Mouse (Mus musculus) adrenal gland, postnatal 25 days (tissue): Measurements from ENCODE around the gene Gm9821. TPM values are rescaled to one million over a fixed set of nuclear protein-coding genes. Genes with fewer than 3 reads are reported as not detected.

Experiments used
- DNase-seq: peaks from one replicate; pipeline ENCODE4 v3.0.0; 2021; ENCODE audit warnings: mixed read lengths
- total RNA-seq: library from RNA; stranded (reverse); gene quantifications from 2 replicates; pipeline ENCODE4 v1.2.3, GENCODE M21; 2021

Gene Gm9821
- total RNA-seq, 1 experiment from 2014 or later, result not detected

GRCm38 (mm10) chr2:91926949-91927348 is 18.6 kb upstream of the Gm9821 start, which contains the start of gene Chrm4:
Gene Chrm4, plus strand, starts transcription at chr2:91927249.
- DNase-seq, result no peak

- DNase-seq, result peak; percentile 83
Observed at GRCm38 (mm10) chr2:91927826-91928533, 17.5 kb upstream of the Gm9821 start.

- DNase-seq, result no peak
Observed at GRCm38 (mm10) chr2:91928534-91929350, 16.8 kb upstream of the Gm9821 start.

GRCm38 (mm10) chr2:91929455-91929854 is 16.0 kb upstream of the Gm9821 start:
- DNase-seq, result no peak

GRCm38 (mm10) chr2:91929936-91930335 is 15.6 kb upstream of the Gm9821 start:
- peak; percentile 56 for DNase-seq

GRCm38 (mm10) chr2:91930761-91931291 is 14.7 kb upstream of the Gm9821 start:
- DNase-seq, result no peak

GRCm38 (mm10) chr2:91931328-91932159 is 14.0 kb upstream of the Gm9821 start:
- no peak for DNase-seq

GRCm38 (mm10) chr2:91932160-91932711 is 13.3 kb upstream of the Gm9821 start, which contains the start of gene Mdk:
Gene Mdk, minus strand, starts transcription at chr2:91932297.
- no peak for DNase-seq

- no peak for DNase-seq
Observed at GRCm38 (mm10) chr2:91932737-91933350, 12.7 kb upstream of the Gm9821 start.

- no peak for DNase-seq
Observed at GRCm38 (mm10) chr2:91933471-91933870, 12.0 kb upstream of the Gm9821 start.

GRCm38 (mm10) chr2:91934016-91934415 is 11.5 kb upstream of the Gm9821 start:
- DNase-seq, result no peak

- no peak for DNase-seq
Observed at GRCm38 (mm10) chr2:91934826-91935525, 10.5 kb upstream of the Gm9821 start.

GRCm38 (mm10) chr2:91936154-91936553 is 9.3 kb upstream of the Gm9821 start:
- DNase-seq, result no peak

- DNase-seq, result no peak
Observed at GRCm38 (mm10) chr2:91939303-91939935, 6.1 kb upstream of the Gm9821 start.

GRCm38 (mm10) chr2:91942356-91942755 is 3.1 kb upstream of the Gm9821 start:
- DNase-seq, result no peak

- peak; percentile 82 for DNase-seq
Observed at GRCm38 (mm10) chr2:91944170-91944950, 1.1 kb upstream of the Gm9821 start.

- peak; percentile 54 for DNase-seq
Observed at GRCm38 (mm10) chr2:91946836-91947235, 1.3 kb downstream of the Gm9821 start.

GRCm38 (mm10) chr2:91947397-91948150 is 2.1 kb downstream of the Gm9821 start:
- DNase-seq, result peak; percentile 50

- no peak for DNase-seq
Observed at GRCm38 (mm10) chr2:91948151-91948509, 2.6 kb downstream of the Gm9821 start.
